Mouse (Mus musculus) bone marrow macrophage, adult 2 months (primary cell): ENCODE measurements around the gene Pik3r5.

ENCODE experiments used
- CTCF ChIP-seq: IDR thresholded peaks from 2 replicates; pipeline ENCODE4 v1.5.1; 2012; ENCODE audit warnings: low read depth, mild to moderate bottlenecking, low read length, moderate library complexity
- POLR2A ChIP-seq: IDR thresholded peaks from 2 replicates; pipeline ENCODE4 v1.6.1; 2012; ENCODE audit warnings: mild to moderate bottlenecking, low read depth, low read length, borderline replicate concordance

DNA sequence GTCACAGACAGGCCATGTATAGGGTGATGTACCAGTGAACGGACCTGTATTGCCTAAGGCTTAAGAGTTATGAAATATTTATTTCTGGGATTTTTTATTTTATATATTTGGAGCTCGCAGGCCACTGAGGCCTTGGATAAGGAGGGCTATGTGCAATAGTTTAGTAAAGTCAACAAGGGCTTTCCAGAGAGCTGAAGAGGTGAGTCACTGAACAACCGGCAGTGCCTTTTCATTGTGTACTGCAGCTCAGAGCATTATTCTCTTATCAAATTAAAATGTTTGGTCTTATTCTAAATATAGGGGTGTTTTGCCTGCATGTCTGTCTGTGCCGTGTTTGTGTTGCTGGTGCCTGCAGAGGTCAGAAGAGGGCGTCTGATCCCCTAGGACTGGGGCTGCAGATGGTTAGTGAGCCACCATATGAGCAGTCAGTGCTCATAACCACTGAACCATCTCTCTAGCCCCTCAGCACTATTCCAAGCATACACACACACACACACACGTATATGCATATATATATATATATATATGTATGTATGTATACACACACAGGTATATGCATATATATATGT lies 56.4 kb downstream of the Pik3r5 start:
- TF ChIP-seq CTCF (no peak), POLR2A (no peak)
